Mouse (Mus musculus) spleen, postnatal 14 days (tissue): ENCODE results near the gene Slit2.

Experiments
- DNase-seq, 2 experiments: peaks; one replicate each; pipeline ENCODE4 v3.0.0; 2021 to 2022; ENCODE audit warnings: low spot score in 2 of 2

Gene Slit2

GRCm38 (mm10) chr5:48050637-48051314 is 67.8 kb downstream of the Slit2 start:
- DNase-seq: no peak

GRCm38 (mm10) chr5:48058612-48059011 is 75.7 kb downstream of the Slit2 start:
- DNase-seq: no peak

GRCm38 (mm10) chr5:48060715-48061114 is 77.8 kb downstream of the Slit2 start:
- DNase-seq: no peak

GRCm38 (mm10) chr5:48078730-48079129 is 95.8 kb downstream of the Slit2 start:
- no peak for DNase-seq

- DNase-seq: no peak
Measured at GRCm38 (mm10) chr5:48081223-48081881, 98.4 kb downstream of the Slit2 start.

- DNase-seq: no peak
Measured at GRCm38 (mm10) chr5:48113400-48113799, 130.5 kb downstream of the Slit2 start.

- DNase-seq: no peak
Measured at GRCm38 (mm10) chr5:48114969-48115537, 132.1 kb downstream of the Slit2 start.

- no peak for DNase-seq
Measured at GRCm38 (mm10) chr5:48122651-48123050, 139.7 kb downstream of the Slit2 start.

- no peak for DNase-seq
Measured at GRCm38 (mm10) chr5:48125770-48126423, 143.0 kb downstream of the Slit2 start.

- no peak for DNase-seq
Measured at GRCm38 (mm10) chr5:48129981-48130380, 147.0 kb downstream of the Slit2 start.

- no peak for DNase-seq
Measured at GRCm38 (mm10) chr5:48136571-48136970, 153.6 kb downstream of the Slit2 start.

- no peak for DNase-seq
Measured at GRCm38 (mm10) chr5:48138849-48139487, 156.0 kb downstream of the Slit2 start.

- DNase-seq: no peak
Measured at GRCm38 (mm10) chr5:48139488-48139862, 156.5 kb downstream of the Slit2 start.

- no peak for DNase-seq
Measured at GRCm38 (mm10) chr5:48146082-48146481, 163.1 kb downstream of the Slit2 start.

GRCm38 (mm10) chr5:48160829-48161228 is 177.9 kb downstream of the Slit2 start:
- no peak for DNase-seq

GRCm38 (mm10) chr5:48181646-48182302 is 198.8 kb downstream of the Slit2 start:
- DNase-seq: no peak

- no peak for DNase-seq
Measured at GRCm38 (mm10) chr5:48184358-48184757, 201.4 kb downstream of the Slit2 start.

- no peak for DNase-seq
Measured at GRCm38 (mm10) chr5:48187819-48188218, 204.9 kb downstream of the Slit2 start.

- no peak for DNase-seq
Measured at GRCm38 (mm10) chr5:48199380-48199779, 216.4 kb downstream of the Slit2 start.

GRCm38 (mm10) chr5:48215248-48215647 is 232.3 kb downstream of the Slit2 start:
- no peak for DNase-seq

GRCm38 (mm10) chr5:48219624-48220155 is 236.8 kb downstream of the Slit2 start:
- DNase-seq: no peak
